Mouse (Mus musculus) embryonic facial prominence, embryonic 10.5 days (tissue): ENCODE measurements around the gene Zbed5. TPM values are rescaled to one million over a fixed set of nuclear protein-coding genes. Genes with fewer than 3 reads are reported as not detected.
"Not testable (repeated sequence)": the region's sequence is repeated elsewhere in the genome, so short reads cannot be mapped to it uniquely, and the experiment has no call there.

Experiments
- DNase-seq: peaks from one replicate; pipeline ENCODE4 v3.0.0-alpha.2; 2017; ENCODE audit warnings: low spot score
- H3K27ac ChIP-seq: fragments of 300-500 bp; sonication (generic); replicated peaks from 2 replicates; pipeline ENCODE4 v1.5.1; 2016; ENCODE audit warnings: mild to moderate bottlenecking
- H3K27me3 ChIP-seq: fragments of 300-500 bp; sonication (generic); replicated peaks from 2 replicates; pipeline ENCODE4 v1.6.1; 2016; ENCODE audit warnings: low read depth, mild to moderate bottlenecking; ENCODE audit not compliant: poor library complexity, severe bottlenecking
- H3K36me3 ChIP-seq: fragments of 300-500 bp; sonication (generic); replicated peaks from 2 replicates; pipeline ENCODE4 v1.6.1; 2016; ENCODE audit warnings: mild to moderate bottlenecking, moderate library complexity
- H3K4me1 ChIP-seq: fragments of 300-500 bp; sonication (generic); 2 replicates; pipeline ENCODE4 v1.6.1; 2016
- H3K4me3 ChIP-seq: fragments of 300-500 bp; sonication (generic); 2 replicates; pipeline ENCODE4 v1.5.1; 2016; ENCODE audit warnings: mild to moderate bottlenecking, moderate library complexity
- H3K9me3 ChIP-seq: fragments of 300-500 bp; sonication (generic); 2 replicates; pipeline ENCODE4 v1.6.1; 2016; ENCODE audit warnings: mild to moderate bottlenecking
- WGBS: fragments of 180-500 bp; shearing (Covaris S2); methylation state at CpG from one replicate; pipeline ENCODE4 v1.1.7; 2016; 5-methylcytosine and 5-hydroxymethylcytosine counted together
- polyA plus RNA-seq: library from polyadenylated mRNA; unstranded; fragments of >200 nt; fragmentation: Nextera tagmentation; extraction: Ambion mirVana; gene quantifications from 2 replicates; pipeline ENCODE4 v1.2.1, GENCODE M21; 2016

Gene Zbed5
- polyA plus RNA-seq, 1 experiment from 2014 or later = 7.4 TPM

DNA sequence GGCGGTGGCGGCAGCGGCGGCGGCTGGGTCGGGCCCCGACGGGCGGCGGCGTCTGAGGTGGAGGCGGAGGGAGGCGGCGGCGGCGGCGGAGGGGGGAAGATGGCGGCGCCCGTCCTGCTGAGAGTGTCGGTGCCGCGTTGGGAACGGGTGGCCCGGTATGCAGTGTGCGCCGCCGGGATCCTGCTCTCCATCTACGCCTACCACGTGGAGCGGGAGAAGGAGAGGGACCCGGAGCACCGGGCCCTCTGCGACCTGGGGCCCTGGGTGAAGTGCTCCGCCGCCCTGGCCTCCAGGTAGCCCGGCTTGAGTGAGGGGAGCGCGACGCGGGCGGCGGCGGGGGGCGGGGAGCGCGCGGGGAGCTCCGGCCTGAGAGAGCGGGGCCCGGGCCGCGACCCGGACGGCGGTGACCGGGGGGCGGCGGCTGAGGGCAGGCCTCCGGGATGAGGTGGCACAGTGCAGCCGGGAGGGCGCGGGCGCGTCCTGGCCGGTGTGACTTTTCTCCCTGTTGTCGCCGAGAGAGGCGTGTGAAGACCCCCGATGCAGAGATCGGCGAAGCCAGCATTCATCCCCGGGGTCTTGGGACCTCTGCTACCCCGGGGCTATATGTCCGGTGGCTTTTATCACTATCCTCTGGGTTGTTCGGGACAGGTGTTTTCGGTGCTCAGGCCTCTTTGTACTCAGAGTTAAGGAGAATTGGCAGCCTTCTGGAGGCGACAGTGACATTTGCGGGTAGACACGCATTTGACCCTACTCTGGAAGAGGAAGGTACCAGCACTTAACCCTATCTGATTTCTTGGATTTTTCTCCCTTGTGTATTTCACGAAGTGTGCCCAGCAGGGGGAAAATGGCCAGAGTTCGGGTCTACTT is 46.8 kb downstream of the Zbed5 start:
- H3K27me3 ChIP-seq, H3K9me3 ChIP-seq: not testable (repeated sequence)
- H3K36me3 ChIP-seq = peaks cover 23% of the 10 kb centered on the region
- peak overlapping the region; percentile 96 for H3K4me3 ChIP-seq
- peak; percentile 57 for DNase-seq
- WGBS = 2% methylated on average over 55 of the region's 82 CpGs
- peak overlapping the region; percentile 90 for H3K27ac ChIP-seq
- H3K4me1 ChIP-seq = peaks cover 15% of the 10 kb centered on the region

DNA sequence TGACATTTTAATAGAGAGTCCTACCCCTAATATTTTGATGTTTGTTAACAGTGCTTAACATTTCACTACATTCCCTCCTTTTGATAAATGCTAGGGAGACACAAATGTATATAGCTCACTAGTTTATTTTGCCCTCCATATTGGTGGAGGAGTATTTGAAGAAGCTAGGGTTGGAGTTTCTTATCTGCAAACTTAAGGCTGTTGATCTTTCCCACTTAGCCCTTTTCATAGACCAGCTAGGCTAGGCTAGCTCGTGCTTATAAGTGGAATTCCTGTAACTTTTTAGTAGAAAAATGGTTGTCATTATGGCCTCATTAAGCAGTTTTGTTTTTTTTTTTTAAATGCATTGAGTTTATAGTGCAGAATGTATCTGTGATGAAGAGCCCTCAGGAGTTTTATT is 47.9 kb downstream of the Zbed5 start:
- H3K9me3 ChIP-seq = no peaks in the 10 kb centered on the region
- 83% methylated on average over 1 of the region's 1 CpGs for WGBS

DNA sequence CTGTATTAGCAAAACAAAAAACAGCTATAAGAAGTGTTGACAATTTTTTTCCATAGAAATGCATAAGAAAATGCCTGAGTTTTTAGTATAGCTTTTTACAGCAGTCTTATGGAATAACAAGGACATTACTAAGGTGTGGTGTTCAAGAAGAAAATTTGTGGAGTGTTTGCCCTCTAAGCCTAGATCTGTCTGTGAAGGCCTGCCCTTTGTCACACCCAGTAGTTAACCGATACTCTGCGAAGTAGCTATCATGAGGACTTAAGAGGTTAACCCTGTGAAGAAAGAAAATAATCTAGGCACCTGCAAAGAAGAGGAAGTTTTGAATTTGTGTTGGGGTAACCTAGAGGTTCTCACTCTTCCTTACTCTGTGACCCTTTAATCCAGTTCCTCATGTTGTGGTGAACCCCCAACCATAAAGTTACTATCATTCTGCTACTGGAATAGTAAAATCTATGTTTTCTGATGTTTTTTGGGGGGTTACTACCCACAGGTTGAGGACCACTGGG is 52.1 kb downstream of the Zbed5 start:
- DNase-seq = no peak
- Histone ChIP-seq H3K27me3 (no peaks in the 10 kb centered on the region), H3K4me3 (no peak overlapping the region), H3K36me3 (peaks cover 49% of the 10 kb centered on the region), H3K9me3 (no peaks in the 10 kb centered on the region), H3K4me1 (peaks cover 10% of the 10 kb centered on the region), H3K27ac (no peak overlapping the region)
- WGBS = 97% methylated on average over 2 of the region's 2 CpGs

More for the DNA sequence above, 47.9 kb downstream of the Zbed5 start:
- peaks cover 15% of the 10 kb centered on the region for H3K4me1 ChIP-seq
- peak overlapping the region; percentile 96 for H3K4me3 ChIP-seq
- H3K36me3 ChIP-seq = peaks cover 34% of the 10 kb centered on the region
- H3K27me3 ChIP-seq = no peaks in the 10 kb centered on the region
- H3K27ac ChIP-seq = no peak overlapping the region
- no peak for DNase-seq

DNA sequence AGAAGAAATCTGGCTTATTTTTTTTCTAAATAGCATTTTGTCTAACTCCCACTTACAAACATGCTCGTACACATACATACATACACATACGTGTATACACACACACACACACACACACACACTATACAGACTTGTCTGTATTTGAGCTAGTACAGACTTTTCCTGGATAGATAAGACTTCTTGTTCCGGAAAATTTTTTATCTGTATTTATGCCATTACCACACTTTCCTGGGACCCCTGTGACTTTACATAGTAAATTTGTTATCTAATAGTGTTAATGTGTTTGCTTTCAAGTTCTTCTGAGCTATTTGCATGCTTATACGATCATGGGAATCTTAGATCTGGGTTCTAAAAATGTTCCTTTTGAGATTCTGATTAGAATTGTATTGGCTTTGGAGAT is 56.6 kb downstream of the Zbed5 start:
- WGBS = 96% methylated on average over 4 of the region's 4 CpGs
- DNase-seq = no peak
- H3K4me1 ChIP-seq = peaks cover 3% of the 10 kb centered on the region; the same call in 1 of the 2 replicates

More for the DNA sequence above, 56.6 kb downstream of the Zbed5 start:
- Histone ChIP-seq H3K27ac (no peak overlapping the region), H3K4me3 (no peak overlapping the region), H3K9me3 (no peaks in the 10 kb centered on the region), H3K27me3 (no peaks in the 10 kb centered on the region), H3K36me3 (peaks cover 28% of the 10 kb centered on the region)

Other genes with a start within 250 kb of the Zbed5 start
- 6.5 and 7.3 TPM in 2 replicates for gene Zfp11, start 225.6 kb upstream of the Zbed5 start, polyA plus RNA-seq
- gene Sept14, start 187.2 kb upstream of the Zbed5 start, polyA plus RNA-seq = not detected in 2 replicates
- gene Mrps17, start 180.2 kb upstream of the Zbed5 start, polyA plus RNA-seq = 178 and 186 TPM in 2 replicates
- gene Nipsnap2, start 170.7 kb upstream of the Zbed5 start, polyA plus RNA-seq = 74.2 and 74.8 TPM in 2 replicates
- 35.5 and 38.6 TPM in 2 replicates for gene Psph, start 108.3 kb upstream of the Zbed5 start, polyA plus RNA-seq
- gene Sumf2, start 48.7 kb upstream of the Zbed5 start, polyA plus RNA-seq = 44.3 and 44.9 TPM in 2 replicates
- 1,193 and 1,199 TPM in 2 replicates for gene Chchd2, start 8.3 kb upstream of the Zbed5 start, polyA plus RNA-seq
- 0.11 and 0.19 TPM in 2 replicates for gene Phkg1, start 2.8 kb downstream of the Zbed5 start, polyA plus RNA-seq
- 3.5 and 3.7 TPM in 2 replicates for gene Nupr1l, start 12.8 kb downstream of the Zbed5 start, polyA plus RNA-seq
- gene Vkorc1l1, start 46.2 kb downstream of the Zbed5 start, polyA plus RNA-seq = 29.2 and 34.7 TPM in 2 replicates
- gene Gusb, start 107.3 kb downstream of the Zbed5 start, polyA plus RNA-seq = 45.3 and 47.7 TPM in 2 replicates
- gene Asl, start 133.5 kb downstream of the Zbed5 start, polyA plus RNA-seq = 34.2 and 34.8 TPM in 2 replicates
- gene Crcp, start 133.6 kb downstream of the Zbed5 start, polyA plus RNA-seq = 53.3 and 54.4 TPM in 2 replicates
- gene Tpst1, start 177.6 kb downstream of the Zbed5 start, polyA plus RNA-seq = 52.3 and 55.6 TPM in 2 replicates
- gene Kctd7, start 249.1 kb downstream of the Zbed5 start, polyA plus RNA-seq = 4.7 and 5.1 TPM in 2 replicates